Mouse (Mus musculus) hindbrain, embryonic 11.5 days (tissue): ENCODE measurements at regions not wholly inside any gene's neighbourhood (a gene's known extent, or its start where the extent isn't known, plus 50 kb on each side); places are given as distances from the start of the nearest gene placed in this dataset.

Source experiments
- ATAC-seq: fragments of 200-750 bp; cut with Nextera tagmentation; 2 replicates; pipeline ENCODE4 v1.8.0; 2017; ENCODE audit warnings: mild to moderate bottlenecking, moderate TSS enrichment, moderate library complexity; ENCODE audit not compliant: low FRiP score
- DNase-seq: peaks from one replicate; pipeline ENCODE4 v3.0.0-alpha.2; 2015; ENCODE audit warnings: low spot score
- H3K27ac ChIP-seq: fragments of 300-500 bp; sonication (generic); 2 replicates; pipeline ENCODE4 v1.5.1; 2014; ENCODE audit warnings: mild to moderate bottlenecking, low read depth, low read length
- H3K27me3 ChIP-seq: fragments of 300-500 bp; sonication (generic); 2 replicates; pipeline ENCODE4 v1.6.1; 2014; ENCODE audit warnings: mild to moderate bottlenecking, low read length, moderate library complexity, mixed read lengths; ENCODE audit not compliant: control insufficient read depth, insufficient read depth
- H3K36me3 ChIP-seq: fragments of 300-500 bp; sonication (generic); 2 replicates; pipeline ENCODE4 v1.6.1; 2014; ENCODE audit warnings: mild to moderate bottlenecking, low read length, moderate library complexity, mixed read lengths; ENCODE audit not compliant: control insufficient read depth, insufficient read depth
- H3K4me1 ChIP-seq: fragments of 300-500 bp; sonication (generic); replicated peaks from 2 replicates; pipeline ENCODE4 v1.6.1; 2014; ENCODE audit warnings: low read length, mixed read lengths; ENCODE audit not compliant: control insufficient read depth, insufficient read depth
- H3K4me2 ChIP-seq: fragments of 300-500 bp; sonication (generic); replicated peaks from 2 replicates; pipeline ENCODE4 v1.6.1; 2014; ENCODE audit warnings: mild to moderate bottlenecking, low read depth, low read length
- H3K4me3 ChIP-seq: fragments of 300-500 bp; sonication (generic); 2 replicates; pipeline ENCODE4 v1.5.1; 2014; ENCODE audit warnings: low read depth, low read length
- H3K9ac ChIP-seq: fragments of 300-500 bp; sonication (generic); 2 replicates; pipeline ENCODE4 v1.6.1; 2014; ENCODE audit warnings: low read depth, low read length
- H3K9me3 ChIP-seq: fragments of 300-500 bp; sonication (generic); 2 replicates; pipeline ENCODE4 v1.6.1; 2016; ENCODE audit warnings: low read length; ENCODE audit not compliant: control insufficient read depth
- WGBS: fragments of 180-500 bp; shearing (Covaris S2); extraction: QIAGEN DNeasy Blood & Tissue Kit; methylation state at CpG from one replicate; pipeline ENCODE4 v1.1.7; 2014; 5-methylcytosine and 5-hydroxymethylcytosine counted together

- H3K4me2 ChIP-seq: no peak overlapping the region
- DNase-seq (peak; percentile 75), ATAC-seq (no peak)
- no peaks in the 10 kb centered on the region for H3K9me3 ChIP-seq
- 20% methylated on average over 10 of the region's 10 CpGs for WGBS
- H3K27me3 ChIP-seq: no peaks in the 10 kb centered on the region
- H3K4me3 ChIP-seq: no peak overlapping the region
- no peaks in the 10 kb centered on the region for H3K36me3 ChIP-seq
- no peaks in the 10 kb centered on the region for H3K4me1 ChIP-seq
- no peak overlapping the region for H3K9ac ChIP-seq
- H3K27ac ChIP-seq: no peak overlapping the region
These were observed 62.9 kb upstream of the Zdhhc25 start for GRCm38 (mm10) chr15:88537190-88537589.

- ATAC-seq: no peak
- WGBS: 78% methylated on average over 2 of the region's 2 CpGs
These were observed 57.5 kb upstream of the Zdhhc25 start for GRCm38 (mm10) chr15:88542567-88542966.

GRCm38 (mm10) chr15:88544216-88544615 is 55.9 kb upstream of the Zdhhc25 start:
- Histone ChIP-seq H3K9me3 (no peaks in the 10 kb centered on the region), H3K27ac (no peak overlapping the region), H3K4me1 (no peaks in the 10 kb centered on the region), H3K27me3 (no peaks in the 10 kb centered on the region), H3K4me2 (no peak overlapping the region), H3K9ac (no peak overlapping the region), H3K36me3 (no peaks in the 10 kb centered on the region), H3K4me3 (no peak overlapping the region)
- ATAC-seq: no peak
- 81% methylated on average over 5 of the region's 5 CpGs for WGBS
- no peak for DNase-seq

More at GRCm38 (mm10) chr15:88542567-88542966, 57.5 kb upstream of the Zdhhc25 start:
- Histone ChIP-seq H3K27ac (no peak overlapping the region), H3K9ac (no peak overlapping the region), H3K4me3 (no peak overlapping the region), H3K4me2 (no peak overlapping the region), H3K9me3 (no peaks in the 10 kb centered on the region), H3K36me3 (no peaks in the 10 kb centered on the region), H3K4me1 (no peaks in the 10 kb centered on the region), H3K27me3 (no peaks in the 10 kb centered on the region)
- DNase-seq: no peak

- WGBS: 71% methylated on average over 6 of the region's 6 CpGs
- H3K4me3 ChIP-seq: no peak overlapping the region
- H3K4me1 ChIP-seq: no peaks in the 10 kb centered on the region
- DNase-seq (no peak), ATAC-seq (no peak)
- H3K9me3 ChIP-seq: no peaks in the 10 kb centered on the region
- H3K27me3 ChIP-seq: no peaks in the 10 kb centered on the region
- no peak overlapping the region for H3K27ac ChIP-seq
- H3K9ac ChIP-seq: no peak overlapping the region
- H3K4me2 ChIP-seq: no peak overlapping the region
- no peaks in the 10 kb centered on the region for H3K36me3 ChIP-seq
These were observed 51.8 kb upstream of the Zdhhc25 start for GRCm38 (mm10) chr15:88548261-88548660.
